Mouse (Mus musculus) layer of hippocampus, postnatal 10 days (tissue): ENCODE data around the gene Aplp1. TPM values are rescaled to one million over a fixed set of nuclear protein-coding genes. Genes with fewer than 3 reads are reported as not detected.

ENCODE experiments used
- DNase-seq, 2 experiments: peaks; one replicate each; pipeline ENCODE4 v3.0.0; 2021; ENCODE audit warnings: low spot score in 2 of 2
- total RNA-seq, 2 experiments: library from RNA; stranded (reverse); gene quantifications; 2 replicates each; pipeline ENCODE4 v1.2.3; 2021

The Aplp1 gene
- total RNA-seq, 2 experiments from 2014 or later: 831 to 849 TPM

- no peak for DNase-seq
Measured at GRCm38 (mm10) chr7:30453327-30453726, 8.0 kb upstream of the Aplp1 start.

GRCm38 (mm10) chr7:30450241-30450640 lies 4.9 kb upstream of the Aplp1 start:
- DNase-seq: no peak

GRCm38 (mm10) chr7:30444154-30444970 lies 973 bp downstream of the Aplp1 start:
- peak; percentile 67 to 76 for DNase-seq

- DNase-seq: no peak
Measured at GRCm38 (mm10) chr7:30443696-30444095, 1.6 kb downstream of the Aplp1 start.

- DNase-seq: peak; percentile 76 to 78
Measured at GRCm38 (mm10) chr7:30440697-30441096, 4.6 kb downstream of the Aplp1 start.

- no peak for DNase-seq
Measured at GRCm38 (mm10) chr7:30439734-30440133, 5.6 kb downstream of the Aplp1 start.

- DNase-seq: no peak
Measured at GRCm38 (mm10) chr7:30436879-30437278, 8.5 kb downstream of the Aplp1 start.

GRCm38 (mm10) chr7:30435156-30435555 lies 10.2 kb downstream of the Aplp1 start:
- no peak for DNase-seq

- DNase-seq: no peak
Measured at GRCm38 (mm10) chr7:30434701-30435100, 10.6 kb downstream of the Aplp1 start.

- no peak for DNase-seq
Measured at GRCm38 (mm10) chr7:30434238-30434637, 11.1 kb downstream of the Aplp1 start.

- DNase-seq: peak; percentile 74 to 83
Measured at GRCm38 (mm10) chr7:30431793-30432192, 13.5 kb downstream of the Aplp1 start.

- no peak for DNase-seq
Measured at GRCm38 (mm10) chr7:30430191-30430590, 15.1 kb downstream of the Aplp1 start.

- no peak for DNase-seq
Measured at GRCm38 (mm10) chr7:30429327-30429726, 16.0 kb downstream of the Aplp1 start.

- peak in 1 of 2 experiments; percentile 40 for DNase-seq
Measured at GRCm38 (mm10) chr7:30423071-30423641, 22.2 kb downstream of the Aplp1 start.

- DNase-seq: no peak
Measured at GRCm38 (mm10) chr7:30422560-30422959, 22.8 kb downstream of the Aplp1 start.

- peak; percentile 89 to 91 for DNase-seq
Measured at GRCm38 (mm10) chr7:30421890-30422435, 23.4 kb downstream of the Aplp1 start.

- peak; percentile 38 to 52 for DNase-seq
Measured at GRCm38 (mm10) chr7:30421175-30421889, 24.0 kb downstream of the Aplp1 start, which contains the start of gene Nfkbid. Gene Nfkbid, plus strand, starts transcription at chr7:30421732.

GRCm38 (mm10) chr7:30420673-30421072 lies 24.7 kb downstream of the Aplp1 start:
- DNase-seq: no peak

- DNase-seq: no peak
Measured at GRCm38 (mm10) chr7:30419561-30420499, 25.5 kb downstream of the Aplp1 start, which contains the start of gene Hcst. Gene Hcst, minus strand, starts transcription at chr7:30419854.

- DNase-seq: no peak
Measured at GRCm38 (mm10) chr7:30417856-30418255, 27.5 kb downstream of the Aplp1 start.
